Mouse (Mus musculus) cerebellum, adult 2 months (tissue): ENCODE measurements at regions not wholly inside any gene's neighbourhood (a gene's known extent, or its start where the extent isn't known, plus 50 kb on each side); places are given as distances from the start of the nearest gene placed in this dataset.

Experiments
- CTCF ChIP-seq: fragments of 200-500 bp; IDR thresholded peaks from 2 replicates; pipeline ENCODE4 v1.5.1; 2011; ENCODE audit warnings: low read depth, mild to moderate bottlenecking, control low read depth, low read length, moderate library complexity, borderline replicate concordance; ENCODE audit not compliant: insufficient read depth
- POLR2A ChIP-seq: fragments of 200-500 bp; IDR thresholded peaks from 2 replicates; pipeline ENCODE4 v1.6.1; 2011; ENCODE audit warnings: low read length, control low read depth, borderline replicate concordance; ENCODE audit not compliant: insufficient read depth

GRCm38 (mm10) chr3:70223443-70224065 is 216.1 kb downstream of the Otol1 start:
- TF ChIP-seq POLR2A (no peak), CTCF (no peak)
